ENCODE assay signal across 10 mouse cellular contexts in genomic region chr7:30434238-30434637, GRCm38 (mm10). TPM values are rescaled to one million over a fixed set of nuclear protein-coding genes. Genes with fewer than 3 reads are reported as not detected.
DNase-seq lines count a peak whose midpoint lies in the region; ATAC-seq and TF ChIP-seq lines count a peak whose summit lies in the region.
"Had no signal": no experiment of that assay in that cellular context is flagged by ENCODE, and none has a peak within 500 bp of the region (broad histone marks: within the 10 kb centered on the region; RNA-seq: fewer than 3 reads in every experiment).

No protein-coding gene starts in this region.

- no peak overlapping the region for H3K9ac ChIP-seq in hindbrain, embryonic 11.5 days (ENCODE audit: low read depth, low read length)
- H3K9ac ChIP-seq in hindbrain, embryonic 14.5 days = no peak overlapping the region
- H3K9ac ChIP-seq in forebrain, postnatal 0 days = no peak overlapping the region

- H3K4me3 ChIP-seq in hindbrain, embryonic 11.5 days (ENCODE audit: low read depth, low read length) = no peak overlapping the region
- no peak overlapping the region for H3K4me3 ChIP-seq in hindbrain, embryonic 14.5 days (replicated peaks; ENCODE audit: low read length)
- no peak overlapping the region for H3K4me3 ChIP-seq in forebrain, postnatal 0 days (ENCODE audit: low read depth, low read length)
- H3K4me3 ChIP-seq: erythroblast, embryonic 14.5 days had no signal

- peaks cover 2% of the 10 kb centered on the region; the same call in 1 of the 2 replicates for H3K27me3 ChIP-seq in hindbrain, embryonic 11.5 days (ENCODE audit: control insufficient read depth, insufficient read depth, low read length)
- no peaks in the 10 kb centered on the region for H3K27me3 ChIP-seq in hindbrain, embryonic 14.5 days (ENCODE audit: control insufficient read depth, insufficient read depth, low read length)
- H3K27me3 ChIP-seq in forebrain, postnatal 0 days (ENCODE audit: insufficient read depth, low read length) = no peaks in the 10 kb centered on the region

- H3K4me2 ChIP-seq in hindbrain, embryonic 11.5 days (replicated peaks; ENCODE audit: low read depth, low read length) = no peak overlapping the region
- H3K4me2 ChIP-seq in hindbrain, embryonic 14.5 days (replicated peaks) = no peak overlapping the region
- H3K4me2 ChIP-seq in forebrain, postnatal 0 days (ENCODE audit: low read depth) = no peak overlapping the region

- no peaks in the 10 kb centered on the region for H3K36me3 ChIP-seq in hindbrain, embryonic 11.5 days (ENCODE audit: control insufficient read depth, insufficient read depth, low read length)
- H3K36me3 ChIP-seq in hindbrain, embryonic 14.5 days (replicated peaks; ENCODE audit: control insufficient read depth, insufficient read depth) = peaks cover 65% of the 10 kb centered on the region
- peaks cover 48% of the 10 kb centered on the region for H3K36me3 ChIP-seq in forebrain, postnatal 0 days (ENCODE audit: insufficient read depth)

- H3K4me1 ChIP-seq in hindbrain, embryonic 11.5 days (replicated peaks; ENCODE audit: control insufficient read depth, insufficient read depth, low read length) = 0 out of 2 replicates have a peak, but pooled peaks cover 2% of the 10 kb centered on the region
- no peaks in the 10 kb centered on the region for H3K4me1 ChIP-seq in hindbrain, embryonic 14.5 days (replicated peaks; ENCODE audit: control insufficient read depth, insufficient read depth, low read length)
- no peaks in the 10 kb centered on the region for H3K4me1 ChIP-seq in forebrain, postnatal 0 days (ENCODE audit: insufficient read depth)

- DNase-seq in hindbrain, embryonic 11.5 days (ENCODE audit: low spot score) = peak; percentile 55
- no peak for DNase-seq in hindbrain, embryonic 14.5 days (ENCODE audit: low spot score)
- peak; percentile 59 for DNase-seq in 416B (ENCODE audit: low read depth)
- peak; percentile 54 to 56 for DNase-seq in adrenal gland, adult 18-20 months (ENCODE audit: low spot score in 2 of 2)
- peak; percentile 87 to 88 for DNase-seq in kidney, postnatal 4 days
- DNase-seq in right cerebral cortex, postnatal 10 days (ENCODE audit: low spot score in 2 of 2) = no peak
- DNase-seq in forebrain, postnatal 0 days = no peak
- DNase-seq in layer of hippocampus, adult 8-10 months (ENCODE audit: low spot score in 2 of 2) = no peak

- no peaks in the 10 kb centered on the region for H3K9me3 ChIP-seq in hindbrain, embryonic 11.5 days (ENCODE audit: control insufficient read depth, low read length)
- H3K9me3 ChIP-seq in hindbrain, embryonic 14.5 days (ENCODE audit: control insufficient read depth, low read length) = no peaks in the 10 kb centered on the region
- no peaks in the 10 kb centered on the region for H3K9me3 ChIP-seq in forebrain, postnatal 0 days (ENCODE audit: low read length)

- no peak overlapping the region for H3K27ac ChIP-seq in hindbrain, embryonic 11.5 days (ENCODE audit: low read depth, low read length)
- H3K27ac ChIP-seq in hindbrain, embryonic 14.5 days = no peak overlapping the region
- no peak overlapping the region for H3K27ac ChIP-seq in forebrain, postnatal 0 days (ENCODE audit: low read depth, low read length)

- no peak for ATAC-seq in hindbrain, embryonic 11.5 days (ENCODE audit: low FRiP score)
- no peak for ATAC-seq in hindbrain, embryonic 14.5 days (ENCODE audit: low FRiP score)
- no peak for ATAC-seq in forebrain, postnatal 0 days

- TF ChIP-seq CTCF in forebrain, postnatal 0 days (IDR thresholded peaks at IDR 0.05; ENCODE audit: low read depth) = no peak

- 4% methylated on average over 10 of the region's 10 CpGs for WGBS in hindbrain, embryonic 11.5 days
- 6% methylated on average over 10 of the region's 10 CpGs for WGBS in hindbrain, embryonic 14.5 days
- 2% methylated on average over 10 of the region's 10 CpGs for WGBS in forebrain, postnatal 0 days

RNA-seq across cellular contexts. Expression of gene Aplp1, which starts 11.1 kb away (rescaled TPM):
- 165 and 169 TPM in 2 replicates for polyA plus RNA-seq in hindbrain, embryonic 11.5 days (2014; fragmentation: Nextera tagmentation; extraction: Ambion mirVana)
- 690 and 752 TPM in 2 replicates for polyA plus RNA-seq in hindbrain, embryonic 14.5 days (2014; fragmentation: Nextera tagmentation; extraction: Ambion mirVana)
- 10 to 100 TPM; 31.8 to 40.6 TPM for total RNA-seq in adrenal gland, adult 18-20 months (2021)
- total RNA-seq in forebrain, postnatal 0 days (2014; rRNA removed) = 705 and 834 TPM in 2 replicates
- 863 and 867 TPM in 2 replicates for polyA plus RNA-seq in forebrain, postnatal 0 days (2015; fragmentation: Nextera tagmentation; extraction: Ambion mirVana)
- 1,000 to 10,000 TPM; 1,209 to 1,263 (median 1,238) TPM for total RNA-seq in layer of hippocampus, adult 8-10 months (2022)
- total RNA-seq: neutrophil, adult 5-6 weeks had no signal

RNA-seq across cellular contexts. Expression of gene Nfkbid, which starts 12.7 kb away (rescaled TPM):
- polyA plus RNA-seq in hindbrain, embryonic 11.5 days (2014; fragmentation: Nextera tagmentation; extraction: Ambion mirVana) = 1.5 and 1.8 TPM in 2 replicates
- polyA plus RNA-seq in hindbrain, embryonic 14.5 days (2014; fragmentation: Nextera tagmentation; extraction: Ambion mirVana) = 1.8 and 2.9 TPM in 2 replicates
- total RNA-seq in adrenal gland, adult 18-20 months (2021) = 1 to 10 TPM; 1.6 to 2.0 TPM
- 1.6 and 3.4 TPM in 2 replicates for total RNA-seq in forebrain, postnatal 0 days (2014; rRNA removed)
- polyA plus RNA-seq in forebrain, postnatal 0 days (2015; fragmentation: Nextera tagmentation; extraction: Ambion mirVana) = 1.1 and 1.7 TPM in 2 replicates
- 1 to 10 TPM; 2.8 to 4.1 (median 3.2) TPM for total RNA-seq in layer of hippocampus, adult 8-10 months (2022)

RNA-seq across cellular contexts. Expression of gene Hcst, which starts 14.6 kb away (rescaled TPM):
- polyA plus RNA-seq in hindbrain, embryonic 11.5 days (2014; fragmentation: Nextera tagmentation; extraction: Ambion mirVana) = 0.39 and 0.62 TPM in 2 replicates
- polyA plus RNA-seq in hindbrain, embryonic 14.5 days (2014; fragmentation: Nextera tagmentation; extraction: Ambion mirVana) = 1.1 TPM in 1 of 2 replicates, not detected in the other
- total RNA-seq in adrenal gland, adult 18-20 months (2021) = 1 to 10 TPM; 1.5 to 1.9 TPM
- total RNA-seq in forebrain, postnatal 0 days (2014; rRNA removed) = 1.1 TPM in 1 of 2 replicates, not detected in the other
- polyA plus RNA-seq in forebrain, postnatal 0 days (2015; fragmentation: Nextera tagmentation; extraction: Ambion mirVana) = 0.41 and 0.87 TPM in 2 replicates
- total RNA-seq in layer of hippocampus, adult 8-10 months (2022) = 1 to 10 TPM in 3 of 4 experiments, not detected in 1; 1.8 to 3.3 (median 2.3) TPM
- polyA plus RNA-seq: erythroblast, embryonic 14.5 days had no signal

RNA-seq across cellular contexts. Expression of gene Tyrobp, which starts 20.7 kb away (rescaled TPM):
- polyA plus RNA-seq in hindbrain, embryonic 11.5 days (2014; fragmentation: Nextera tagmentation; extraction: Ambion mirVana) = 19.3 and 23.1 TPM in 2 replicates
- polyA plus RNA-seq in hindbrain, embryonic 14.5 days (2014; fragmentation: Nextera tagmentation; extraction: Ambion mirVana) = 27.2 and 35.6 TPM in 2 replicates
- 10 to 100 TPM; 34.7 to 68.5 TPM for total RNA-seq in adrenal gland, adult 18-20 months (2021)
- total RNA-seq in forebrain, postnatal 0 days (2014; rRNA removed) = 14.5 and 25.6 TPM in 2 replicates
- polyA plus RNA-seq in forebrain, postnatal 0 days (2015; fragmentation: Nextera tagmentation; extraction: Ambion mirVana) = 44.2 and 52.5 TPM in 2 replicates
- 100 to 1,000 TPM in 2 of 4 experiments, 10 to 100 TPM in 2; 24.9 to 572 (median 243) TPM for total RNA-seq in layer of hippocampus, adult 8-10 months (2022)

RNA-seq across cellular contexts. Expression of gene Kirrel2, which starts 23.3 kb away (rescaled TPM):
- 18.6 and 25.8 TPM in 2 replicates for polyA plus RNA-seq in hindbrain, embryonic 11.5 days (2014; fragmentation: Nextera tagmentation; extraction: Ambion mirVana)
- 1.8 and 2.4 TPM in 2 replicates for polyA plus RNA-seq in hindbrain, embryonic 14.5 days (2014; fragmentation: Nextera tagmentation; extraction: Ambion mirVana)
- total RNA-seq in adrenal gland, adult 18-20 months (2021) = not detected
- 0.46 and 2.1 TPM in 2 replicates for total RNA-seq in forebrain, postnatal 0 days (2014; rRNA removed)
- 0.07 and 0.11 TPM in 2 replicates for polyA plus RNA-seq in forebrain, postnatal 0 days (2015; fragmentation: Nextera tagmentation; extraction: Ambion mirVana)
- 10 to 100 TPM in 3 of 4 experiments, 1 to 10 TPM in 1; 9.6 to 13.7 (median 11.2) TPM for total RNA-seq in layer of hippocampus, adult 8-10 months (2022)
- total RNA-seq: neutrophil, adult 5-6 weeks had no signal

Comparison
In these comparisons a context has a peak if more than half of its experiments do, and no peak if none do; other contexts are left out.
1. DNase-seq: peak in hindbrain, embryonic 11.5 days (single experiment), 416B (single experiment), adrenal gland, adult 18-20 months (2 of 2) and kidney, postnatal 4 days (2 of 2); none in hindbrain, embryonic 14.5 days (single experiment), right cerebral cortex, postnatal 10 days (0 of 2), forebrain, postnatal 0 days (single experiment) and layer of hippocampus, adult 8-10 months (0 of 2).
2. RNA of gene Aplp1, which starts 11.1 kb away (total RNA-seq): 1,209 to 1,263 TPM in layer of hippocampus, adult 8-10 months and 705 to 834 TPM in forebrain, postnatal 0 days; 31.8 to 40.6 TPM in adrenal gland, adult 18-20 months; every median in the first group is over 10 times any median in the second.